Mouse (Mus musculus) brain, embryonic 14.5 days (tissue): ENCODE results near the gene Pacsin2.

ENCODE experiments used
- CTCF ChIP-seq: fragments of 200-500 bp; IDR thresholded peaks from 2 replicates; pipeline ENCODE4 v1.5.1; 2012; ENCODE audit warnings: inconsistent platforms, mild to moderate bottlenecking, moderate library complexity, borderline replicate concordance; ENCODE audit not compliant: insufficient read depth, insufficient read length; ENCODE audit errors: extremely low read depth
- POLR2A ChIP-seq: fragments of 200-500 bp; IDR thresholded peaks from 2 replicates; pipeline ENCODE4 v1.6.1; 2012; ENCODE audit warnings: mild to moderate bottlenecking, inconsistent platforms, borderline replicate concordance; ENCODE audit not compliant: poor library complexity, insufficient read depth, insufficient read length, severe bottlenecking; ENCODE audit errors: extremely low read depth

DNA sequence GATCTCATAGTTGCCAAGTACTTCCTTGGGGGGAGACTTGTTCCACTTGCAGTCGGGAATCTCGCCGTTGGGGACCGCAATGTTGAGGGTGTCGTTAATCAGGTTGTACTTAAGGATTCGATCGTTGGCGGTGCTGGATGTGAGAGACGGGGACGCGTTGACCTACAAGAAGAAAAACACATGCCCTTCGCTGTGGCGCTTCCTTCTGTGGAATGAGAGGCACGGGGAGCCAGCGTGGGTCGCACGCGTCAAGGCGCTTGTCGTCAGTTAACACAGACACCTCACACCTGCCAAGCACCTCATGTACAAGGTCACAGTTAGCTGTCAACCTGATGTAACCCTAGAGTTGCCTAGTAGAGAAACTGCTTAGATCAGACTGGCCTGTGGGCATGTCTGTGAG, 25.1 kb upstream of the Pacsin2 start:
- TF ChIP-seq POLR2A (no peak), CTCF (no peak)
